Mouse (Mus musculus) limb, embryonic 11.5 days (tissue): ENCODE measurements around the gene Rhot1. TPM values are rescaled to one million over a fixed set of nuclear protein-coding genes. Genes with fewer than 3 reads are reported as not detected.

Source experiments
- ATAC-seq: fragments of 200-750 bp; cut with Nextera tagmentation; 2 replicates; pipeline ENCODE4 v1.8.0; 2017; ENCODE audit warnings: low read depth; ENCODE audit not compliant: insufficient number of reproducible peaks, low FRiP score, low TSS enrichment
- DNase-seq: peaks from one replicate; pipeline ENCODE4 v3.0.0-alpha.2; 2015; ENCODE audit warnings: low spot score
- H3K27ac ChIP-seq: fragments of 300-500 bp; sonication (generic); replicated peaks from 2 replicates; pipeline ENCODE4 v1.5.1; 2014; ENCODE audit warnings: low read depth, mild to moderate bottlenecking, low read length
- H3K27me3 ChIP-seq: fragments of 300-500 bp; sonication (generic); 2 replicates; pipeline ENCODE4 v1.6.1; 2014; ENCODE audit warnings: mild to moderate bottlenecking, low read length, mixed read lengths; ENCODE audit not compliant: control insufficient read depth, insufficient read depth
- H3K36me3 ChIP-seq: fragments of 300-500 bp; sonication (generic); 2 replicates; pipeline ENCODE4 v1.6.1; 2014; ENCODE audit warnings: mild to moderate bottlenecking, low read length, moderate library complexity, mixed read lengths; ENCODE audit not compliant: control insufficient read depth, insufficient read depth
- H3K4me1 ChIP-seq: fragments of 300-500 bp; sonication (generic); 2 replicates; pipeline ENCODE4 v1.6.1; 2014; ENCODE audit warnings: low read length, mixed read lengths; ENCODE audit not compliant: control insufficient read depth, insufficient read depth
- H3K4me2 ChIP-seq: fragments of 300-500 bp; sonication (generic); 2 replicates; pipeline ENCODE4 v1.6.1; 2014; ENCODE audit warnings: low read depth, mild to moderate bottlenecking, moderate library complexity; ENCODE audit not compliant: severe bottlenecking
- H3K4me3 ChIP-seq: fragments of 300-500 bp; sonication (generic); 2 replicates; pipeline ENCODE4 v1.5.1; 2014; ENCODE audit warnings: low read depth, low read length
- H3K9ac ChIP-seq: fragments of 300-500 bp; sonication (generic); 2 replicates; pipeline ENCODE4 v1.6.1; 2014; ENCODE audit warnings: mild to moderate bottlenecking, low read length
- H3K9me3 ChIP-seq: fragments of 300-500 bp; sonication (generic); 2 replicates; pipeline ENCODE4 v1.6.1; 2016; ENCODE audit warnings: low read length; ENCODE audit not compliant: control insufficient read depth
- WGBS: fragments of 180-500 bp; shearing (Covaris S2); extraction: QIAGEN DNeasy Blood & Tissue Kit; methylation state at CpG from one replicate; pipeline ENCODE4 v1.1.7; 2014; 5-methylcytosine and 5-hydroxymethylcytosine counted together
- polyA plus RNA-seq: library from polyadenylated mRNA; unstranded; fragments of >200 nt; fragmentation: Nextera tagmentation; extraction: Ambion mirVana; gene quantifications from 2 replicates; pipeline ENCODE4 v1.2.1, GENCODE M21; 2014

Gene Rhot1
- polyA plus RNA-seq, 1 experiment from 2014 or later: 55.7 TPM

DNA sequence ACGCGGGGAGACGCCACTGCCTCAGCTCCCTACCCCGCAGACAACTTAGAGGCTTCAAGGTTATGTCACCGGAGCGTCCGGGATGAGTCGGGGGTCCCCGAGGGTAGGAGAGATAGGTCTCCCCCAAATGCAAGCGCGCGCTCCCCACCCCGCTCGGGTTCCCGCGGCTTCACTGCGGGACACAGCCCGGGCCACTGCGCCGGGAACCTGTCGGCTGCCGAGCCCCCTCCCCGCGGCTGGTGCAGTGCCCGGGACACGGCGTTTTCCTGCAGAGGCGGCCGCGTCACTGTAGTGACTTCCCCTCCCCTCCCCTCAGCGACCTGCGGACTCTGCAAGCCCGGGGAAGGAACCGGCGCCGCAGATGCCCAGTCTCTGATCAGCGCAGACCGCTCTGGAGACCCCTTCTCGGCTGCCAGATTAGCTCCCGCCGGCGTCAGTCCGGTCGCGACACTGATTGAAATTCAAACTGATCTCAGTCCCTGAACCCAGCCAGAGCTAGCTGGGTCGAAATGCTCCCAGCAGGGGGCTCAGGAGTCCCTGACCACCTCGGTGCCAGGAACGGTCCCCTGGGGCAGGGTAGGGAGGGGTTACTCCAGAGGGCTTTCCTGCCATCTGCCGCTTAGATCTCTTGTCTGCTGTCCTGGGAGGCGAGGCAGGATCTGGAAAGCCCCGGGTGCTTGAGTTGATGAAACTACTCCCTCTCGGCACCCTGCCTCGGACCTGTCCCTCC, 92.7 kb downstream of the Rhot1 start:
- Histone ChIP-seq H3K4me3 (peak overlapping the region; percentile 49), H3K27me3 (peaks cover 42% of the 10 kb centered on the region), H3K9me3 (no peaks in the 10 kb centered on the region; the same call in 1 of the 2 replicates), H3K27ac (no peak overlapping the region), H3K9ac (peak overlapping the region; percentile 41), H3K4me2 (peak overlapping the region; percentile 99), H3K36me3 (no peaks in the 10 kb centered on the region), H3K4me1 (peaks cover 3% of the 10 kb centered on the region; the same call in 1 of the 2 replicates)
- ATAC-seq: no peak
- peak; percentile 73 for DNase-seq
- WGBS: under 1% methylated on average over 53 of the region's 53 CpGs

DNA sequence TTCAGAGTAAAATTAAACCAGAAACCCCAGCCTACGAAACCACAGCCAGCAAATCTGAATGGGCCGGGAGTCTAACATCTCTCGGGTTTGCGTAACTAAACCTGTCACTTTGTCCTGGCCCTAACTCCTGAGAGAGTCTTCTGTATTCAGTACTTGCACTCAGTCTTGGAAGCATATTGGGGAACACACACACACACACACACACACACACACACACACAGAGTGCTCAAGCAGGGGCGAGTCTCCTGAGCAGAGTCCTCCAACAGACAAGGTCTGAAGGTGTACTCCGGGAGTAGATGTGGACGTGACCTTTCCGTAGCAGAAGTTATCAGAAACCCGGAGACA, 93.2 kb downstream of the Rhot1 start:
- no peak for DNase-seq
- Histone ChIP-seq H3K4me3 (peak overlapping the region; percentile 49; the same call in 1 of the 2 replicates), H3K9ac (no peak overlapping the region), H3K4me1 (peaks cover 3% of the 10 kb centered on the region; the same call in 1 of the 2 replicates), H3K27me3 (peaks cover 42% of the 10 kb centered on the region), H3K27ac (no peak overlapping the region), H3K4me2 (peak overlapping the region; percentile 99), H3K36me3 (no peaks in the 10 kb centered on the region), H3K9me3 (no peaks in the 10 kb centered on the region; the same call in 1 of the 2 replicates)
- no peak for ATAC-seq
- WGBS: 2% methylated on average over 9 of the region's 9 CpGs

DNA sequence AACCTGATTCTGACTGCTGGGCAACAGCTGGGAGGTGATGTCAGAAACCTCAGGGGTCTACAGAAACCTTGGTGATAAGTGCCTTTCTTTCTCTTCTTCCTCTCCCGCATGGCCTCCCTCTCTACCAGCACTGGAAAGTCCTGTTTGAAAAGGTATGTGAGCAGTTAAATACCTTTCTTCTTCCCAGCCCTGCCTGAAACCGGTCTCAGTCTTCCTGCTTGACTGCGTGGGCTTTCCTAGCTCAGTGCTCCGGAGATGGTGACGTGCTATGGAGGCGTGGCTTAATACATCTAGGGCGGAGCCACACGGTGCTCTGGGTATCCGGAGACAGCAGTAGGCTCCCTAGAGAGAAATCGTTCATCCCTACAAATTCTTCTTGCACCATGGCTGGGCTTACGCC, 93.7 kb downstream of the Rhot1 start:
- Histone ChIP-seq H3K27ac (no peak overlapping the region), H3K9me3 (no peaks in the 10 kb centered on the region; the same call in 1 of the 2 replicates), H3K9ac (no peak overlapping the region), H3K4me2 (peak overlapping the region; percentile 99), H3K4me1 (peaks cover 3% of the 10 kb centered on the region; the same call in 1 of the 2 replicates), H3K36me3 (no peaks in the 10 kb centered on the region), H3K27me3 (peaks cover 42% of the 10 kb centered on the region), H3K4me3 (no peak overlapping the region)
- DNase-seq: peak; percentile 71
- ATAC-seq: no peak
- 3% methylated on average over 11 of the region's 11 CpGs for WGBS

DNA sequence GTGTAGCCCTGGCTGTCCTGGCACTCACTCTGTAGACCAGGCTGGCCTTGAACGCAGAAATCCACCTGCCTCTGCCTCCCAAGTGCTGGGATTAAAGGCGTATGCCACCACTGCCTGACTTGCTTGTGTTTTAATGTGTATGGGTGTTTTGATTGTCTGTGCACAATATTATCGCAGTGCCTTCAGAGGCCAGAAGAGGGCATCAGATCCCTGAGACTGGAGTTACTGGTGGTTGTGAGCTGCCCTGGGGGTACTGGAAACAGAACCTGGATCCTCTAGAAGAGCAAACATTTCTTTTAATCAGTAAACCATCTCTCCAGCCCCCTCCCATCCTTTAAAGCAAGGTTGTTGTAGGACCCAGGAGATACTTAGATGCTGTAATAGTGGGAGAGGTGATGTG, 94.9 kb downstream of the Rhot1 start:
- WGBS: 87% methylated on average over 3 of the region's 3 CpGs
- Histone ChIP-seq H3K4me1 (peaks cover 3% of the 10 kb centered on the region; the same call in 1 of the 2 replicates), H3K4me2 (no peak overlapping the region), H3K36me3 (no peaks in the 10 kb centered on the region), H3K27ac (no peak overlapping the region), H3K9ac (no peak overlapping the region), H3K9me3 (no peaks in the 10 kb centered on the region; the same call in 1 of the 2 replicates), H3K4me3 (no peak overlapping the region), H3K27me3 (peaks cover 39% of the 10 kb centered on the region)
- ATAC-seq (no peak), DNase-seq (no peak)

DNA sequence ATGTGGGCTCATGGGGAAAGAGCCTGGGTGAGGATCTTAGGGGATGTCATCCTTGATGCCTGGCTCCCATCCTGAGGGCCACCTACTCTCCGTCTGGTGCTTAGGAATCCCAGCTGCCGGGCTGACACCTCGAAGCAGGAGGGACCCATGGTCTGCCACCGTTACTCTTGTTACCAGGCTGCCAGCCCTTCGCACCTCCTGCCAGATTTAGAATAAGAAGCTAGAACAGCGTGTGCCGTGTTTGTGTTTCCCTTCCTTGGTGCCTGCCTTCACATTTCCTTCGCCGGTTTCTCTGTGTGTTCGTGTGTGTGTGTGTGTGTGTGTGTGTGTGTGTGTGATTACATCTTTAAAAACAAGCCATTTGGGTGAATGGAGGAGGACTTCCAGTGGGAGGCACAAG, 96.0 kb downstream of the Rhot1 start:
- DNase-seq (no peak), ATAC-seq (no peak)
- H3K4me3 ChIP-seq: no peak overlapping the region
- H3K4me2 ChIP-seq: no peak overlapping the region
- H3K9me3 ChIP-seq: no peaks in the 10 kb centered on the region; the same call in 1 of the 2 replicates
- 78% methylated on average over 10 of the region's 10 CpGs for WGBS
- H3K27me3 ChIP-seq: peaks cover 28% of the 10 kb centered on the region; the same call in 1 of the 2 replicates
- no peaks in the 10 kb centered on the region for H3K36me3 ChIP-seq
- no peak overlapping the region for H3K9ac ChIP-seq
- H3K4me1 ChIP-seq: peaks cover 3% of the 10 kb centered on the region; the same call in 1 of the 2 replicates
- H3K27ac ChIP-seq: no peak overlapping the region

DNA sequence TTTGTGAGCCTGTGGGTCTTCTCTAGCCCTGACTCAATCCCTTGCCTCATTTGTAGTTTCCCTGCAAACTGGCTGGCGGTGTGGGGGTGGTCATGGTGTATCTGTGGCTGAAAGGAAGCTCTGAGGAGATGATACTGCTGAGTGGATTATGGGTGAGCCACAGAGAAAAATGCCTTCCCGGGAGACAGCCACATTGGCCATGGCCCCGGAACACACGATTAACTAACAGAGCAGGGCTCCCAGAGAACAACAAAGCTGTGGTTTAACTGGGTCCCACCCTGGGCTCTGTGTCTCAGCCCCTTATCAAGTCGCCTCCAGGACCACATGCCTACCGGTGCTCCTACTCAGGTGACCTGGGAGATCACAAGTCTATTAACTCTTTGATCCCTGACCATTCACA, 99.7 kb downstream of the Rhot1 start:
- Histone ChIP-seq H3K4me2 (no peak overlapping the region), H3K4me1 (no peaks in the 10 kb centered on the region; the same call in 1 of the 2 replicates), H3K9ac (no peak overlapping the region), H3K9me3 (no peaks in the 10 kb centered on the region; the same call in 1 of the 2 replicates), H3K27ac (no peak overlapping the region), H3K27me3 (no peaks in the 10 kb centered on the region), H3K4me3 (no peak overlapping the region), H3K36me3 (no peaks in the 10 kb centered on the region)
- 57% methylated on average over 6 of the region's 6 CpGs for WGBS
- ATAC-seq (no peak), DNase-seq (no peak)

DNA sequence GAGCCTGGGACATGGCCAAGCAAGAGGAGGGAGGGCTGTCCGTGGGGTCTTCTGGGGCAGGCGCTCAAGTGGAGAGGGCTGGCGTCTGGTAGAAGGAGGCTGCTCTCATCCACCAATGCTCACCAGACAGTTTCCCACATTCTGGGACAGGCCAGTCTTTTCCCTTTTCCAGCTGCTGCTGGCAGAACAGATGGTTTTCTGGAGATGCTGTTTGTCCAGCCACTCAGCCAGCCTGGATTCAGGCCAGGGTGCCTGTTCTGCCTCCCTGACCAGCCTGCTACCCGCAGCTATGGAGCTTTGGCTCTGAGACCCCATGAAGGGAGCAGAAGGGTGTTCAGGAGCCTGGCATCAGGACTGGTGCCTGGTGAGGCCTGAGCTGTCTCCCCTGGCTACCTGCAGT, 102.5 kb downstream of the Rhot1 start:
- no peaks in the 10 kb centered on the region for H3K9me3 ChIP-seq
- no peak for ATAC-seq
- no peak overlapping the region for H3K9ac ChIP-seq
- no peaks in the 10 kb centered on the region; the same call in 1 of the 2 replicates for H3K4me1 ChIP-seq
- no peak for DNase-seq
- WGBS: 82% methylated on average over 4 of the region's 4 CpGs
- H3K4me2 ChIP-seq: no peak overlapping the region
- H3K36me3 ChIP-seq: no peaks in the 10 kb centered on the region
- no peak overlapping the region for H3K27ac ChIP-seq
- no peak overlapping the region for H3K4me3 ChIP-seq
- no peaks in the 10 kb centered on the region for H3K27me3 ChIP-seq

DNA sequence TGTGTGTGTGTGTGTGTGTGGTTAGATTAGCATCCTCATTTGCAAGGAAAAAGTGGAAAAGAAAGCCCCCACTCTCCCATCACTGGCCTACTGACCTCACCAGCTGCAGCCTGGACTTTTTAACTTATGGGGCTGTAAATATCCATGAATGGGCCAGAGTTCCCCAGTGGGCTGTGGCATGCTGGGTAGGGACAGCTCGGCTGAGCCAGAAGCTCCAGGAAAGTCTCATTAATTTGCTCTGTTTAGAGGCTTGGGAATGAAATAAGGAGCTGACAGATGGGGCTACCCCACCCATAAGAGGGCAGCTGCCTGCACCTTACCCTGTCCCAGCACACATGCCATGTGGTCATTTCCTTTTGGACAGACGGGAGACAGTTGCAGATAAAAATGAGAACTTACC, 103.2 kb downstream of the Rhot1 start:
- no peak overlapping the region for H3K4me3 ChIP-seq
- no peaks in the 10 kb centered on the region for H3K9me3 ChIP-seq
- H3K36me3 ChIP-seq: no peaks in the 10 kb centered on the region
- H3K4me1 ChIP-seq: no peaks in the 10 kb centered on the region; the same call in 1 of the 2 replicates
- DNase-seq: no peak
- no peak for ATAC-seq
- H3K27me3 ChIP-seq: no peaks in the 10 kb centered on the region
- H3K9ac ChIP-seq: no peak overlapping the region
- no peak overlapping the region for H3K4me2 ChIP-seq
- no peak overlapping the region for H3K27ac ChIP-seq
- 20% methylated on average over 2 of the region's 2 CpGs for WGBS
